Mouse (Mus musculus): ENCODE measurements around the gene Gm11032. TPM values are rescaled to one million over a fixed set of nuclear protein-coding genes. Genes with fewer than 3 reads are reported as not detected.

Gene Gm11032
- polyA plus RNA-seq (2014; fragmentation: Illumina TruSeq; extraction: RNeasy Lipid Tissue Mini Kit (QIAGEN cat#74804)), result not detected

DNA sequence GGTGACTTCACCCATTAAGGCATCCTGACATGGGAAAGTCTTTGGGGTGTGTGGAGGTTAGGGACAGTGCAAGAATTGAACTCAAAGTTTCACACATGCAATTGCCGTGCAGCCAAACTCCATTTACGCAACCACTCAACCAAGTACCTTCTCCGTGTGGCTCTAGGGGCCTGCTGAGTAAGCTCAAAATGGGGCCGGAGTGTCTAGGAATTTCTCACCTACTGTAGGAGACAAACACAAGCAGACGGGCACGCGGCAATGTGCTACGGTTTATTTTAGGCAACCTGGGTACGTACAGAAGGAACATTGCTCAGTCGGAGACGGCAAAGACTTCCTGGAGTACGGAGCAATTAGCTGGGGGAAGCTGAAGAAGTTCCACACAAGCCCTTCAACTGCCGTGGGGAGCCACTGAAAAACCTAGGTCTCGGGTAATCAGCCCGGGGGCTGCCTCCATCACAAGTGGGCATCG, at the start of gene Gm11032:
Gm11032 (plus strand) TSS at position 51 of the 469 bp plus-strand sequence.

DNA sequence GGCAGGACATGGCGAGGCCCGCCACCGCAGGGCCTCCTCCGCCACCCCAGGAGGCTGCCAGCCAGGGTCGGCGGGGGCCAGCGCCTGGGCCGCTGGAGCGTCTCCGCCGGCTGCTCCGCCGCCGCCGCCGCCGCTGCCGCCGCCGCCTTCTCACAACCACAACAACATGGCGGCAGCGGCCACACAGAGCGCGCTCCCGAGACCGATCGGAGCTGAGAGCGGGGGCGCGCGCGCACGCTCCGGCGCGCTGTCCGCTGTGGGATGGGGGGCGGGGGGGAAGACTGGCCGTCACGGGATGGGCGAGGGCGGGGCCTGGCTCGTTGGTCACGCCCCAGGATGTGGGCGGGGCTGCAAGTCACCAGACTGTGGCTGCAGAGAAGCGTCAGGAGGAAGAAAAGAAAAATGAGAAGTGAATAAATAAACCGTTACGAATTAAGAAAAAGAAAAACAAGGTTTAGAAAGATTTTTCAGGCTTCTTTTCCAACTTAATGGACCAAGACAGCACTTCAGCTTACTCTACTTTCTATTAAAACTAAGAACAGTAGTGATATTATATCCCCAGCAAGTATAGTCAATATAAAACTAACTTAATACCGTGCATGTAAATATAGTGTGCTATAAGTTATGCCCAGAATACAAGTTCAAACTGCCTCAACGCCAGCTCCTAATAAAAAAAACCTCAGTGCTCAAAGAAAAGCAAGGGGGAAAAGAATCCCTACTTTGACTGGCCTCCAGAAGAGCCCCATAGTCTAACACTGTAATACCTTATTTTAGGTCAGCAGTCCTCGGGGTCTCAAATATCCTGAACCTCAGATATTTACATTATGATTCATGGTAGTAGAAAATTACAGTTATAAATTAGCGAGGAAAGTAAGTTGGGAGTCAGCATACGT, 25.0 kb upstream of the Gm11032 start, which contains the start of gene Mtmr3:
Mtmr3 (minus strand) TSS at position 256 of the 893 bp plus-strand sequence.

GRCm38 (mm10) chr11:4637534-4638234, 17.8 kb downstream of the Gm11032 start, which contains the start of gene Ascc2:
Gene Ascc2, plus strand, starts transcription at chr11:4637747.

Other genes starting within 250 kb of the Gm11032 start
- 0.43 TPM for gene Hormad2, start 179.0 kb upstream of the Gm11032 start, polyA plus RNA-seq (2014; fragmentation: Illumina TruSeq; extraction: RNeasy Lipid Tissue Mini Kit (QIAGEN cat#74804))
- gene Mtmr3, start 25.2 kb upstream of the Gm11032 start, polyA plus RNA-seq (2014; fragmentation: Illumina TruSeq; extraction: RNeasy Lipid Tissue Mini Kit (QIAGEN cat#74804)), result 16.8 TPM
- gene Ascc2, start 17.7 kb downstream of the Gm11032 start, polyA plus RNA-seq (2014; fragmentation: Illumina TruSeq; extraction: RNeasy Lipid Tissue Mini Kit (QIAGEN cat#74804)), result 12.3 TPM
- gene Uqcr10, start 84.3 kb downstream of the Gm11032 start, polyA plus RNA-seq (2014; fragmentation: Illumina TruSeq; extraction: RNeasy Lipid Tissue Mini Kit (QIAGEN cat#74804)), result 6.6 TPM
- not detected for gene Zmat5, start 84.6 kb downstream of the Gm11032 start, polyA plus RNA-seq (2014; fragmentation: Illumina TruSeq; extraction: RNeasy Lipid Tissue Mini Kit (QIAGEN cat#74804))
- not detected for gene Cabp7, start 126.7 kb downstream of the Gm11032 start, polyA plus RNA-seq (2014; fragmentation: Illumina TruSeq; extraction: RNeasy Lipid Tissue Mini Kit (QIAGEN cat#74804))
- 106 TPM for gene Nf2, start 229.5 kb downstream of the Gm11032 start, polyA plus RNA-seq (2014; fragmentation: Illumina TruSeq; extraction: RNeasy Lipid Tissue Mini Kit (QIAGEN cat#74804))

Measured in ovary, adult 10 weeks (tissue).